Mouse (Mus musculus) bone marrow macrophage, adult 2 months (primary cell): ENCODE data around the gene Ptpre.

Experiments
- CTCF ChIP-seq: IDR thresholded peaks from 2 replicates; pipeline ENCODE4 v1.5.1; 2012; ENCODE audit warnings: low read depth, mild to moderate bottlenecking, low read length, moderate library complexity
- POLR2A ChIP-seq: IDR thresholded peaks from 2 replicates; pipeline ENCODE4 v1.6.1; 2012; ENCODE audit warnings: mild to moderate bottlenecking, low read depth, low read length, borderline replicate concordance

DNA sequence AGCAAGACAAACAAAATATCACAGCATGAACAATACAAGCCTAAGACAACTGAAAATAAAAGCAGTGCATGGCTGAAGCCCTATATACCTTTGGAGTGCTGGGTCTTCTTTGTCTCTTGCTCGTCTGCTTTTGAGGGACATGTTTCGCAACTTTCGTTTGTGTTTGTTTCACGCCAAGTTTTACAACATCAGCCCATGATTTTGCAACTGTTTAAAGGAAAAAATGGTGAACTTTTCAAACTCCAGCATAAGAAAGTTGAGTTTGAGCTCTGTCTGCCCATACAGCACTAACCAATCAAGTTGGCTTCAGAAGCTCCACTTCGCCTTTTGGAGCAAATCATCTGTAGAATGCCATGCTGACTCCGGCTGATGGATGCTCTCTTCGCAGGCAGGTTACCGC, 167.0 kb downstream of the Ptpre start:
- TF ChIP-seq POLR2A = no peak
- no peak for TF ChIP-seq CTCF
